8 mouse cellular contexts compared by ENCODE assay signal in the genomic region with DNA sequence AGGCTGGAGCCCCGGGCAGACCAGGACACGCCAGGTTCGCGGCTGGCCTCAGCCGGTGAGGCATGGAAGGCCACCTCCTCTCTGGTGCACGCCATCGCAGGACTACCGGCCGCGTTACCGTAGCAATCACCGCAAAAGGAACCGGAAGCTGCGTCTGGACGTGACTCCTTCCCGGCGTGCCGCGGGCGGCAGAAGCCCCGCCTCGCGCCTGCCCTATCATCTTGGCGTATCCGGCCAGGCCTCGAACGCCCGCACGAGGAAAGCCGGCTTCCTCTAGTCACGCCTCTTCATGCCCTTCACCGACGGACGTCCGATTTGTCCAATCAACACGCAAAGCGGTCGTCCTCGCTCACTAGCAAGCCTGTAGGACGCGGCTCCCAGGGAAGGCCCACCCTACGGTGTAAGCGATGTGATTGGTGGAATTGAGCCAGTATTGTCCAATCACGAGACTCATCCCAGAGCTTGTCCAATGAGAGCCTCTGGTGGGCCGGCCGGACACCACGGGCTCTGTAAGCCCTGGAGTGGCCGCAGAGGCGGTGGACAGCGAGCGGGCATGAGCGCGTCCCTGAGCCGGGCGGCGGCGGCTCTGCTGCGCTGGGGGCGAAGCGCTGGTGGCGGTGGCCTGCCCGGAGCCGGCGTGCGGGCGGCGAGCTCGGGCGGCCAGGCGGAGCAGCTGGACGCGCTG. TPM values are rescaled to one million over a fixed set of nuclear protein-coding genes. Genes with fewer than 3 reads are reported as not detected.
DNase-seq lines count a peak whose midpoint lies in the region; ATAC-seq lines count a peak whose summit lies in the region.

A gene (plus strand): TSS at position 542 of the 685 bp plus-strand sequence.

- WGBS in heart, embryonic 10.5 days, result under 1% methylated on average over 72 of the region's 72 CpGs
- 0% methylated on average over 72 of the region's 72 CpGs for WGBS in kidney, embryonic 15.5 days

- peak; percentile 96 for DNase-seq in B cell, adult 2 months
- DNase-seq in brain, adult 2 months (ENCODE audit: low read depth, low spot score), result peak; percentile 100
- peak; percentile 100 for DNase-seq in heart, embryonic 10.5 days (ENCODE audit: low spot score)
- peak; percentile 99 for DNase-seq in liver
- DNase-seq in spleen, postnatal 4 days (ENCODE audit: low spot score in 2 of 2), result peak; percentile 97 to 98

- H3K4me3 ChIP-seq in heart, embryonic 10.5 days, result peak within 1 kb of the TSS; percentile 88
- peak within 1 kb of the TSS; percentile 84 for H3K4me3 ChIP-seq in kidney, embryonic 15.5 days (replicated peaks)

- peak within 1 kb of the TSS; percentile 93 for H3K27ac ChIP-seq in heart, embryonic 10.5 days
- peak within 1 kb of the TSS; percentile 88 for H3K27ac ChIP-seq in kidney, embryonic 15.5 days

- peak within 1 kb of the TSS; percentile 86 for H3K9ac ChIP-seq in kidney, embryonic 15.5 days

- peaks cover 38% of the 10 kb centered on the region for H3K4me1 ChIP-seq in heart, embryonic 10.5 days
- peaks cover 40% of the 10 kb centered on the region for H3K4me1 ChIP-seq in kidney, embryonic 15.5 days

- H3K9me3 ChIP-seq in heart, embryonic 10.5 days, result no peaks in the 10 kb centered on the region
- no peaks in the 10 kb centered on the region for H3K9me3 ChIP-seq in kidney, embryonic 15.5 days (replicated peaks)

- H3K4me2 ChIP-seq in kidney, embryonic 15.5 days, result peak within 1 kb of the TSS; percentile 89

- ATAC-seq in erythroblast, adult 5-6 weeks (replicated peaks; ENCODE audit: low FRiP score, poor library complexity, severe bottlenecking), result peak; percentile 71
- ATAC-seq in kidney, embryonic 15.5 days (replicated peaks; ENCODE audit: low FRiP score), result peak; percentile 99
- peak; percentile 92 for ATAC-seq in monocyte, adult 5-6 weeks (replicated peaks; ENCODE audit: insufficient number of reproducible peaks, low FRiP score, low TSS enrichment, poor library complexity, severe bottlenecking)

- H3K36me3 ChIP-seq in heart, embryonic 10.5 days, result peaks cover 23% of the 10 kb centered on the region
- peaks cover 24% of the 10 kb centered on the region for H3K36me3 ChIP-seq in kidney, embryonic 15.5 days

- H3K27me3 ChIP-seq in heart, embryonic 10.5 days (ENCODE audit: insufficient read depth, poor library complexity, severe bottlenecking), result no peaks in the 10 kb centered on the region
- no peaks in the 10 kb centered on the region for H3K27me3 ChIP-seq in kidney, embryonic 15.5 days

RNA-seq across cellular contexts. Expression of the gene that starts here (rescaled TPM):
- total RNA-seq in erythroblast, adult 5-6 weeks (2015; ENCODE audit: low replicate concordance), result 170 and 188 TPM in 2 replicates
- total RNA-seq in erythroblast, adult 5-6 weeks (2017; ENCODE audit: low replicate concordance), result 146 and 233 TPM in 2 replicates
- 253 and 312 TPM in 2 replicates for polyA plus RNA-seq in heart, embryonic 10.5 days (2016; fragmentation: Nextera tagmentation; extraction: Ambion mirVana)
- 159 and 184 TPM in 2 replicates for polyA plus RNA-seq in kidney, embryonic 15.5 days (2015; fragmentation: Nextera tagmentation; extraction: Ambion mirVana)
- 6.8 to 10.9 TPM (median 10.2 TPM) in 3 replicates for total RNA-seq in monocyte, adult 5-6 weeks (2017)

Comparison
In these comparisons a context has a peak if more than half of its experiments do, and no peak if none do; other contexts are left out.
1. Peak in every context shown above with its lines: DNase-seq, ATAC-seq, H3K4me3 ChIP-seq and H3K27ac ChIP-seq.
2. RNA of the gene that starts here (total RNA-seq): 146 to 233 TPM in erythroblast, adult 5-6 weeks; 6.8 to 10.9 TPM in monocyte, adult 5-6 weeks; every median in the first group is over 10 times any median in the second.